Mouse (Mus musculus) C2C12 (cell line): ENCODE measurements around the gene Olfr1160. TPM values are rescaled to one million over a fixed set of nuclear protein-coding genes. Genes with fewer than 3 reads are reported as not detected.

Experiments used
- H3K27me3 ChIP-seq: one replicate; pipeline ENCODE4 v1.6.1; 2011; ENCODE audit not compliant: control insufficient read depth, insufficient read depth, insufficient read length
- H3K36me3 ChIP-seq: one replicate; pipeline ENCODE4 v1.6.1; 2011; ENCODE audit not compliant: control insufficient read depth, insufficient read depth
- H3K4me3 ChIP-seq: one replicate; pipeline ENCODE4 v1.5.1; 2011; ENCODE audit warnings: mild to moderate bottlenecking, control low read depth; ENCODE audit not compliant: poor library complexity, insufficient read depth, severe bottlenecking
- H3K79me2 ChIP-seq: one replicate; pipeline ENCODE4 v1.6.1; 2011; ENCODE audit not compliant: control insufficient read depth, insufficient read depth
- H3K79me3 ChIP-seq: one replicate; pipeline ENCODE4 v1.6.1; 2011; ENCODE audit warnings: low read depth, control low read depth
- H3ac ChIP-seq: one replicate; pipeline ENCODE3; 2011; ENCODE audit warnings: low read depth; ENCODE audit not compliant: control insufficient read depth, insufficient read length
- CEBPB ChIP-seq: IDR thresholded peaks from one replicate; pipeline ENCODE4 v1.6.1; 2011; ENCODE audit warnings: low read depth, mild to moderate bottlenecking, control low read depth, moderate library complexity
- CTCF ChIP-seq: IDR thresholded peaks from one replicate; pipeline ENCODE4 v1.5.1; 2011; ENCODE audit not compliant: control insufficient read depth, insufficient read depth, insufficient read length
- FOSL1 ChIP-seq: IDR thresholded peaks from one replicate; pipeline ENCODE4 v1.8.0; 2011; ENCODE audit warnings: mild to moderate bottlenecking, low read length; ENCODE audit not compliant: poor library complexity, insufficient read depth, severe bottlenecking
- MAX ChIP-seq: IDR thresholded peaks from one replicate; pipeline ENCODE4 v1.6.1; 2011; ENCODE audit warnings: mild to moderate bottlenecking, control low read depth
- MYOD1 ChIP-seq: IDR thresholded peaks from one replicate; pipeline ENCODE4 v1.6.1; 2011; ENCODE audit warnings: low read depth; ENCODE audit not compliant: control insufficient read depth, insufficient read length
- MYOG ChIP-seq: IDR thresholded peaks from one replicate; pipeline ENCODE4 v1.6.1; 2011; ENCODE audit not compliant: control insufficient read depth, insufficient read length; ENCODE audit errors: extremely low read depth
- USF1 ChIP-seq: IDR thresholded peaks from one replicate; pipeline ENCODE4 v1.6.1; 2011; ENCODE audit warnings: low read depth, mild to moderate bottlenecking, control low read depth, moderate library complexity
- polyA plus RNA-seq: library from polyadenylated mRNA; unstranded; fragments of >200 nt; fragmentation: generic; extraction: Trizol; gene quantifications from one replicate; pipeline ENCODE4 v1.2.1, GENCODE M21; 2012; ENCODE audit warnings: missing spikeins

Olfr1160 gene
- polyA plus RNA-seq, 1 experiment: not detected

DNA sequence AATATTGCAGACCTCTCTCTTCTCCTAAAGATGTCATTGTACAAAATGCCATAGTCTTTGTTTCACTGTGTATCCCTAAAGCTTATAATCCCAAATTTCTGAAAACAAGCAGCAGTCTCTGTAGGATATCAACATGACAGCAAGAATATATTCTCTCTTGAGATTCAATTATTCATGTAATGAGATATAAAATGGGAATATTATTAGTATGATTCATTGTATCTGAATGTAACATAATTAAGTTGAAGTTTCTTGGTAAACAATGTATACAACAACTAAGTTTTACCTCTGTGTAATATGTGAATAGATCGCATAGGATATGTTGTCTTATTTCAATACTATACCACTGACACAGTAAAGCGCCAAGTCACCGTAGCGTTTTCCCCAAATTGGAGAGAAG lies 39.9 kb downstream of the Olfr1160 start, which contains the start of gene Olfr1157:
Gene Olfr1157, minus strand, starts transcription at position 101 of the 400 bp plus-strand sequence.
- Histone ChIP-seq H3ac (no peak within 1 kb of the TSS), H3K79me2 (no peaks in the 10 kb centered on the region), H3K4me3 (no peak within 1 kb of the TSS), H3K27me3 (no peaks in the 10 kb centered on the region), H3K79me3 (no peaks in the 10 kb centered on the region), H3K36me3 (no peaks in the 10 kb centered on the region)
- TF ChIP-seq FOSL1 (no peak), MYOD1 (no peak), USF1 (no peak), CEBPB (no peak), MYOG (no peak), CTCF (no peak), MAX (no peak)

DNA sequence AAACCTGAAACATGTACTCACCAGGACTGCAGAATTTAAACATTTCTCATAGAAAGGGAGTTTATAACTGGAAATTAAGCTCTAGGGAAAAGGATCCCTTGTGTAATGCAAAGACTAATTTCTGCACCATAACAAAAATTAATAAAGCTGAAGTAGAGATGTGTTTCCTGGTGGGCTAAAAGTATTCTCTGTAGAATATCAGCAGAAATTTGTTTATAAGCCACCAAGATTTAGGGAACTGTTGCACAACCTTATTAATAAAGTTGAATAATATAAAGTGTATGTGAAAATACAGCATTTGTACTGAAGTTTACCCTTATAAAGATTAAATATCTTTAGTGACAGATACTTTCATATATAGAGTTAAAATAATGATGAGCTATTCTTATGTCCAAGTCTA lies 55.1 kb downstream of the Olfr1160 start, which contains the start of gene Olfr1156:
Gene Olfr1156, minus strand, starts transcription at position 101 of the 400 bp plus-strand sequence.
- Histone ChIP-seq H3K27me3 (no peaks in the 10 kb centered on the region), H3K36me3 (no peaks in the 10 kb centered on the region), H3K79me3 (no peaks in the 10 kb centered on the region), H3K4me3 (no peak within 1 kb of the TSS), H3K79me2 (no peaks in the 10 kb centered on the region), H3ac (no peak within 1 kb of the TSS)
- TF ChIP-seq USF1 (no peak), MYOD1 (no peak), MAX (no peak), FOSL1 (no peak), CTCF (no peak), CEBPB (no peak), MYOG (no peak)

Other genes starting within 250 kb of the Olfr1160 start
- gene Olfr152, start 228.8 kb downstream of the Olfr1160 start, polyA plus RNA-seq: not detected
- not detected for gene Olfr1143, start 207.7 kb downstream of the Olfr1160 start, polyA plus RNA-seq
- not detected for gene Olfr1145, start 198.4 kb downstream of the Olfr1160 start, polyA plus RNA-seq
- gene Olfr1148, start 177.7 kb downstream of the Olfr1160 start, polyA plus RNA-seq: not detected
- not detected for gene Olfr1150-ps1, start 164.3 kb downstream of the Olfr1160 start, polyA plus RNA-seq
- not detected for gene Olfr1151, start 152.4 kb downstream of the Olfr1160 start, polyA plus RNA-seq
- not detected for gene Olfr1152, start 141.8 kb downstream of the Olfr1160 start, polyA plus RNA-seq
- not detected for gene Olfr1153, start 113.3 kb downstream of the Olfr1160 start, polyA plus RNA-seq
- not detected for gene Olfr1154, start 103.1 kb downstream of the Olfr1160 start, polyA plus RNA-seq
- not detected for gene Olfr1155, start 63.1 kb downstream of the Olfr1160 start, polyA plus RNA-seq
- not detected for gene Olfr1156, start 55.2 kb downstream of the Olfr1160 start, polyA plus RNA-seq
- not detected for gene Olfr1157, start 40.0 kb downstream of the Olfr1160 start, polyA plus RNA-seq
- gene Olfr74, start 33.6 kb downstream of the Olfr1160 start, polyA plus RNA-seq: not detected
- gene Olfr1158, start 18.2 kb downstream of the Olfr1160 start, polyA plus RNA-seq: not detected
- not detected for gene Olfr1161, start 14.5 kb upstream of the Olfr1160 start, polyA plus RNA-seq
- gene Olfr73, start 29.4 kb upstream of the Olfr1160 start, polyA plus RNA-seq: not detected
- gene Olfr1162, start 42.9 kb upstream of the Olfr1160 start, polyA plus RNA-seq: not detected
- gene Olfr1163, start 63.6 kb upstream of the Olfr1160 start, polyA plus RNA-seq: not detected
- not detected for gene Olfr1164, start 85.7 kb upstream of the Olfr1160 start, polyA plus RNA-seq
- not detected for gene Olfr1166, start 120.0 kb upstream of the Olfr1160 start, polyA plus RNA-seq
- gene Olfr1167, start 146.9 kb upstream of the Olfr1160 start, polyA plus RNA-seq: not detected
- gene Olfr1168, start 173.6 kb upstream of the Olfr1160 start, polyA plus RNA-seq: not detected
- gene Olfr1170, start 220.1 kb upstream of the Olfr1160 start, polyA plus RNA-seq: not detected